Mouse (Mus musculus): Measurements from ENCODE around the gene D630045J12Rik.

DNA sequence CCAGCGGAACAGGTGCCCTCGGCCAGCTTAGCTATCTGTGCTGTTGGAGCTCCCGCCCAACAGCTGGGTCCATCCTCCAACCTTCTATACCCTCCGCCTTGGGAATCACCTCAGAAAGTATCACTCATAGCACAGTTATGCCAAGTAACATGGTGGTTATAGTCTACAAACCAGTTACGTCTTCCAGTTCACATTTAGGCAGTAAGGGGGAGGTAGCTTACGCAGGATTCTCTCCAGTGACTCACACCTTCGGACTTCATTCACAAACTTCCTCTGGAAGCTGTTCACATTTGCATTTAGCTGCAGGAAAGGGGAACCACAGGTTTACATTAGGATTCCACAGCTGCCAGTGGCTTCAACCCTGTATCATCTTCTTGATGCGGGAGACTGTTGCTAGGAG lies 161.3 kb downstream of the D630045J12Rik start:
- TF ChIP-seq CTCF (IDR thresholded peaks at IDR 0.05 in 2 of 3, conservative IDR thresholded peaks at IDR 0.05 in 1 of 3; ENCODE audit: control insufficient read depth in 1 of 3, insufficient read depth in 1 of 3, low read depth in 2 of 3, low read length in 3 of 3, poor library complexity in 1 of 3, severe bottlenecking in 1 of 3) (no peak), UBTF (IDR thresholded peaks at IDR 0.05; ENCODE audit: borderline replicate concordance, insufficient read depth, low read depth, low read length) (no peak), USF1 (IDR thresholded peaks at IDR 0.05; ENCODE audit: low read depth, low read length) (no peak), MYC (IDR thresholded peaks at IDR 0.05; ENCODE audit: low read depth, low read length) (no peak), NRF1 (IDR thresholded peaks at IDR 0.05; ENCODE audit: insufficient read depth, low read depth, low read length, poor library complexity, severe bottlenecking) (no peak)
